Mouse (Mus musculus) kidney, postnatal 14 days (tissue): ENCODE measurements around the gene Apol7a.
A peak's percentile ranks its signal among the peaks of the same experiment; 100 is the strongest.
"Not testable (repeated sequence)": the region's sequence is repeated elsewhere in the genome, so short reads cannot be mapped to it uniquely, and the experiment has no call there.

ENCODE experiments used
- DNase-seq: peaks from one replicate; pipeline ENCODE4 v3.0.0; 2022; ENCODE audit warnings: mixed read lengths

The Apol7a gene

DNA sequence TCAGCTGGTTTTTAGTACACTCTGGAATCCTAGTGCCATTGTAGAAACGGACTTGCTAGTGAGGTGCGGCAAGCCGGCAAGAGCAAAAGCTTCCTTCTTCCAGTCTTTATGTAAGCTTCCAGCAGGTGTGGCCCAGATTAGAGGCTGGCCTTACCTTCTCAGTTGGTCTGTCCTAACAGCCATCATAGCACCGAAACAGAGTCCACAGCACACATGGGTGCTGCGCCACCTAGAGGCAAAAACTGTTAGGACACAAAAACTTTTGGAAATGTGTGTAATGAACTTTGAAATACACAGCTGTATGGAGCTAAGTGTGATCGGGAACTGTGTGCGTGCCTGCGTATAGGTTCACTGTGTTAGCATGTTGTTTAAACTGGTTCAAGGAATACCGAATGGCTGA, at the start of gene Apol7a:
Gene Apol7a, minus strand, starts transcription at position 84 of the 400 bp plus-strand sequence.
- not testable (repeated sequence) for DNase-seq

DNA sequence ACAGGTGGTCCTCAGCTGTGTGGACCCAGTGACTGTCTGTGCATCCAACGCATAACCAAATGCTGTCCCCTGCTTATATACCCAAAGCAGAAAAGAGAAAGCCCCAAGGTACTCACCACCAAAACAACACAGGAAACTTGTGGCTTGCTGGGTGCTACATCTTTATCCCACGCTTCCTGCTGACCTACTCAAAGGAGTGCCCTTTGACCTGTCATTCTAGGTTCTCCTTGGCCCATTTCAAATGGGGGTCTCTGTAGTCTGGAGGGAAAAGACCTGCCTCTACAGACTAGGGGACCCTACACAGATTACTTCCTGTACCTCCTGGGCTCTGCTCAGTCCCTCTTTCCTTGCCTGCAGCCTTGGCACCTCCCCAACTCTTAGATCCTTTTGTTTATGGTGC, 48.5 kb upstream of the Apol7a start, which contains the start of gene Apol7b:
Gene Apol7b, minus strand, starts transcription at position 101 of the 400 bp plus-strand sequence.
- DNase-seq = not testable (repeated sequence)

DNA sequence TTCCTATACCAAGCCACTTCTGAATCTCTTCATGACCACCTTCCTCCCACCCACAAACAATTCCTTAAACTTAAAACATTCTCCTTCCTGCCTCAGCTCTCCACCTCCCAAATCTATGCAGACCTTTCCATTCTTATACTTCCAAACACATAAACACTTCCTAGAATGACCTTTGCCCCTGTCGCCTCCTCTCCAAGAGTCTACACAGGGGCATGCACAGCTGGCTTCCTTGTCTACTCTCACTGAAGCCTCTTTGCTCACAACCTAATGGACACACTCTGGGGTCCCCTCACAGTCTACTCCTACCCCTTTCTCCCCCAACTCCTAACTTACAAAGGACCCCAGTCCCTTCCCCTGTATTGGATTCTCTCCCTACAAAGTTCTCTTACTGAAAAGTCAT, 46.8 kb upstream of the Apol7a start:
- not testable (repeated sequence) for DNase-seq

DNA sequence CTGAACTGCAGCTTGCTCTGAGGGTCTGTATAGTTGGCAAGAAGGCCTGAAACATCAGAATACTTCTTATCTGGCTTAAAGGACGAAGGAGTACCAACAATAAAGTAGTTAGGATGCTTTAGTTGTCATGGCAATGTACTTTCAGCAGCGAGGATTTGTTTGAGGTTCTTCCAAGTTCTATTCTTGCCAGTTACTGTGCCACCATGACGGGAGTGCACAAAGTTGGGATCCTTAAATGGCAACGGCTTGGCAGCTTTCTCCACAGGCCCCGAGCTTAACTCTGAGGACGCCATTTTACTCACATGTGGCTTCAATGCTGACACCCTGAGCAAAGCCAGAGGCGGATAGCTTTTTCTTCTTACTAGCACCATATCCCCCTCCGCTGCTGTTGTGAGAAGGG, 45.8 kb upstream of the Apol7a start:
- not testable (repeated sequence) for DNase-seq

DNA sequence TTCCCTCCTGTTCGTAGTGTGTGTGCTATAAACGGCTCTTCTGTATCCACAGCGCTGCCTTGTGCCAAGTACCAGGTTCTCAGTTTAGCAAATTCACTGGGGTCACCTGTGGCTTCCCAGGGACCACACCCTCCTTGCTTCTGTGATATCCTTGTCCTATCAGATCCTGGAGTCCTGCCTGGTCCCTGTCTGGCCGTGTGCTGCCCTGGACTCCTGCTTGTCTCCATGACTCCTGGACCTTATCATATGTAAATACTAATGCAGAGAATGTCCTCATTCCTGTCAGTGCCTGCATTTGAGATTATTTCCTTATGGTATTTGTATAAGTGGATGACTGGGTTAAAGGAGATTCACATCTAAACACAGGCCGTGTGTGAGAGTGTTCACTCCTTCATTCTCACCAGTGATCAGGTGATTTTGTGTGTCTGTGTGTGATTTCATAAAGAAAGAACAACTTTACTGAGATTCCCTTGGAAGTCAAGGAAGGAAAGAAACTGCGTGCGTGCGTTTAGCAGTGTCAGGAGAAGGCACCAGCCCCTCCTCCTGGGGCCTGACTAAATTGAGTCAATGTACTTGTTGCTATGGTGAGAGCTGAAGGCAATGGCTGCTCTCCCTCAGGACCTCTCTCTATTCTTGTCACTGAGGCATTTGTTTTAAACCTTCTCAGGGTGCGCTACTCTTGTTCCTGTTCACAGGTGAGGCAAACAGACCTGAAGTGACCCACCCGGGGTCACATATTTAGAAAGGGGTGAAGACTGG, 30.0 kb upstream of the Apol7a start:
- not testable (repeated sequence) for DNase-seq

DNA sequence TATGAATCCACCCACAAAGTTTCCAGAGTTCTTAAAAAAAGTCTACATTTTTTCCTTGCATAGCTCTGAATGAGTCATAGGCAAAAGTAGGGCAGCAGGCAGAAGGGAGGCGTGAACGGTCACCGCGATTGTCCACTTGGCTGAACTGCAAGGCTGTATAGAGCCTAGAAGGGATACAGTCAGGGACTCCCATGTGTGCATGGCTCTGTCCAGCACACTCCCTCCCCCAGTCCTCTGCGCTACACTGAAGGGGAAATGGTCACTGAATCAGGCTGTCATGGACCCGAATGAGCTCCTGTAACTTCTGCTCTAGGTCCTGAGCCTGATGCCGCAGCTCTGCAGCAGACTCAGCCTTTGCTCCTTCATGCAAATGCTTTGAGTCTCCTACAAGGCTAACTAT, 24.0 kb upstream of the Apol7a start:
- DNase-seq = peak; percentile 14

DNA sequence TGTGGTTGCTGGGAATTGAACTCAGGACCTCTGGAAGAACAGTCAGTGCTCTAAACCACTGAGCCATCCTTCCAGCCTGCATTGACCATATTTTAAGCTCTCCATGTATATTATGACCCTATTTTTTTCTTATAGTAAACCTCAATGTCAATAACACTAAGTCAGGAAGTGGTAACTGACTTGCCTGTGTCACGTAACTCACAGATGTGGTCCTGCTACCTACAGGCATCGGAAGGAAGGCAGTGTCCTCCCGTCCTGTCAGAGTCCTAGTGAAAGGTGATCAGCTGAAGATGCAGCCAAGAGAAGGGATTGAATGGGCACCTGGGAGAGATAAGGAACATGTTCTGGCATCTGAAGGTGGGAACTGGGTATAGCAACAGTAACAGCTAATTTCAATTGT, 20.7 kb upstream of the Apol7a start:
- not testable (repeated sequence) for DNase-seq

DNA sequence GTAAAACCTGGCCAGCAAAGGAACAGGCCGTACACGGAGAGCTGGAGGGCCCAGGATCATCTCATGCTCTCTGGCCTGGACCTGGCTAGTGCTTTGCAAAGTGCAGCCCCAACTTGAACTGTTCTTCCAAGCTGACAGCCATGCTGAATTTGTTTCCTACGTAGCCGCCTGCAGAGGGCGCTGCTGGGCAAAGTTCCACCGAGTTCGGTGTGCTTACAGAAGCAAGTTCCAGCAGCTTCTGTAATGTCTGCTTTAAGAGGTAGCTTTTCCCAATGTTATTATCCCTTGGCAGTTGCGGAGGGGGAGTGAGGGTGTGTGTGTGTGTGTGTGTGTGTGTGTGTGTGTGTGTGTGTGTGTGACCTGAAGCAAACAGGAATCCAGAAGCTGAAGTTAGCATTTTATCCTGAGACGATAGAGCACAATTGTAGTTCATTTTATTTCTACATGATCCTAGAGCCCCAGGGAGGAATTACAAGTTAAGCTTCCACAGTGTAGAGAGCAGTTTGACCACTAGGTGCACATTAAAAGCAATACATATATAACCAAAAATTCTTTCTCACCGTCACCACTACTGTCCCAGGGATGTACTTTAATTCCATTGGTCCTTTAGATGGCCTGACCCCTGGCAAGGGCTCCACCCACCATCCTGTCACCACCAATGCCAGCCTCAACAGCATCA, 17.9 kb upstream of the Apol7a start:
- DNase-seq = not testable (repeated sequence)

DNA sequence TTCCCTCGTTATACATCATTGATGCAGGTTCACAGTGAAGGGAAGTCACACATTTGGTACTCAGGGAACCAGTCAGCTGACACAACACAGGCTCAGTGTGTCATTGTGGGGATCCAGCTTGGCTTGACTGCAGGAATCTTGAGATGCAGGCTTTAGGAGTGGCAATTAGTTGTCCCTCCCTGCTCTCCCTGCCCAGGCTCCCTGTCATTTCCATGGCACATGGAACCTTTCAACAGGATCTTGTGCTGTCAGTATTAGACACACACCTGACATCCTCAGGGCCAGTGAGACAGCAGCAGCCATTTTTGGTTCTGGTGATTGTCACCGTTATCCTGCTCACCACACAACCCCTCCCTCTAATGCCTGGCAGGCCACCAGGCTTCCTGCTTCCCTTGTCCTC, 16.7 kb upstream of the Apol7a start:
- DNase-seq = not testable (repeated sequence)

DNA sequence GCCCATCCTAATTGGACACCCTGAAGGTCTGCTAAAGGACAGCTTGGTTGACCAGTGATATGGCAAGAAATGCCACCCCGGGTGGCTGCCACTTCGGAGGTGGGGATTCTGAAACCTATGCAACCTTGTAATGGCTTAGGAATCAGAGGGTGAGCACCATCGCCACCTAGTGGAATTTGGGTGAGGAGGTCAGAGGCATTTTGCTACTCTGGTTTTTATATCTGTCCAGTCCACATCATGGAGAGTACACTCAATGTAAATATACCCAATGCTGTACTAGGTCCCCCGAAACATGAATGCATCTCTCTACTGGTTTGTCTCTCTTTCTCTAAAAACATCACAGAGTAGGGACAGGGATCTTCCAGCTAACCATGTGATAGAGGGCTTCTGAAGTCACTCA, 13.8 kb upstream of the Apol7a start:
- DNase-seq = not testable (repeated sequence)

DNA sequence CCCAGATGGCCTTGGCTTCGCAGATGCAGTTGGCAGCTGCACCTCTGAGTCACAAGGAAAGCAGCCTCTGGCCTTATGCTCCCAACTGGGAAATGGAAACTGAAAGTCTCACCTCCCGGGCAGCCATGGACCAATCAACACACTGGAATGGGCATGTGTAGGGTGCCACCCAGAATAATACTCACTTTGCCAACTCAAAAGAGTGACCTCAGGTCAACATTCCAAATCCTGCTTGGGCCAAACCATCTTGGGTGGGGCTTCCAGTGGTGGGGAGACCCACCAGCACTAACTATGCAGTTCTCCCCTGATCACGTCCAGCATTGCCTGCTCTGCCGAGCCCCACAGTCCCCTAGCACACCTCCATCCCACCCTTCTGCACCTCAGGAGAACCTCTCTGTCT, 12.1 kb upstream of the Apol7a start, which contains the start of gene Apol9a:
Gene Apol9a, minus strand, starts transcription at position 101 of the 400 bp plus-strand sequence.
- not testable (repeated sequence) for DNase-seq

DNA sequence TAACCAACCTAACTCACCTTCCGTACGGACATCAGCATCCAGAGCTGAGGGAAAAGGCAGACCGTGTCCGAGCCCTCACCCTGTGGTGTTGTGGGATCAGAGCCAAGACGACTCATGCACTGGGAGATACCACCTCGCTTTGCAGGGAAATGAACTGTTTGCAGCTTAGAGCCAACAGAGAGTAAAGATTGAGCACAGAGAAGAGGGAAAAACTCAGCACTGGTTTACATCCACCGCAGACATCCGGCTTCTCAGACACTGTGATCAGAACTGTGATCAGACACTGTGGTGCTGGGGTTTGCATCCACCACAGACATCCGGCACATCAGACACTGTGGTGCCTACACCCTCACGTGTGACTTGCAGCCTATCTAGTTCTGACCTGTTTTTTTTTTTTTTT, 7.5 kb upstream of the Apol7a start:
- DNase-seq = not testable (repeated sequence)

DNA sequence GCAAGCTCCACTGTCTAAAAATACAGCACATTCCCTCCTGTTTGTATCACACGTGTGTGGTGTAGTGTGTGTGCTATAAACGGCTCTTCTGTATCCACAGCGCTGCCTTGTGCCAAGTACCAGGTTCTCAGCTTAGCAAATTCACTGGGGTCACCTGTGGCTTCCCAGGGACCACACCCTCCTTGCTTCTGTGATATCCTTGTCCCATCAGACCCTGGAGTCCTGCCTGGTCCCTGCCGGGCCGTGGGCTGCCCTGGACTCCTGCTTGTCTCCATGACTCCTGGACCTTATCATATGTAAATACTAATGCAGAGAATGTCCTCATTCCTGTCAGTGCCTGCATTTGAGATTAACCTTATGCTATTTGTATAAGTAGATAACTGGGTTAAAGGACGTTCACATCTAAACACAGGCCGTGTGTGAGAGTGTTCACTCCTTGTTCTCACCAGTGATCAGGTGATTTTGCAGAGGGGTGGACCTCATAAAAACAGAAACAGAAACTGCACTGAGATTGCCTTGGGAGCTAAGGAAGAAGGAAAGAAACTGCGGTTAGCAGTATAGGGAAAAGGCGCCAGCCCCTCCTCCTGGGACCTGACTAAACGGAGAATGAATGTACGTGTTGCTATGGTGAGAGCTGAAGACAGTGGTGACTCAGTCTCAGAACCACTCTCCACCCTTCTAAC, 1.3 kb downstream of the Apol7a start:
- not testable (repeated sequence) for DNase-seq

DNA sequence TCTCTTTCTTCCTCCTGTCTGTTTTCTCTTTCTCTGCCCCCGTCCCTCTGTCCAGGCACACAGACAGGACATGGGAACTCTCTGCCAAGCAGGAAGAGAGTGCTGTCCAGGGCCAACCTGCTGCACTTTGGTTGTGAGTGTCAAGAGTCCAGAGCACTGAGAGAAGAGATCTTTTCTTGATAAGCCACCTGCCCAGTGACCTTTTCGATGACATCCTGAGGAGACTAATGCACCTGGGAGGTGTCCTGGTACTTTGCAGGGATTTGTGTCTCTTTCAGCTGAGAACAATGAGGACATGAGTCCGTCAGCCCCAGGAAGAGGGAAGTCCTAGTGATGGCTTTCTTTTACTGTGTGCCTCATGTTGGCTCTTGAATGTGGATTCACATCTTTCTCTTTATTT, 5.1 kb downstream of the Apol7a start:
- DNase-seq = not testable (repeated sequence)

DNA sequence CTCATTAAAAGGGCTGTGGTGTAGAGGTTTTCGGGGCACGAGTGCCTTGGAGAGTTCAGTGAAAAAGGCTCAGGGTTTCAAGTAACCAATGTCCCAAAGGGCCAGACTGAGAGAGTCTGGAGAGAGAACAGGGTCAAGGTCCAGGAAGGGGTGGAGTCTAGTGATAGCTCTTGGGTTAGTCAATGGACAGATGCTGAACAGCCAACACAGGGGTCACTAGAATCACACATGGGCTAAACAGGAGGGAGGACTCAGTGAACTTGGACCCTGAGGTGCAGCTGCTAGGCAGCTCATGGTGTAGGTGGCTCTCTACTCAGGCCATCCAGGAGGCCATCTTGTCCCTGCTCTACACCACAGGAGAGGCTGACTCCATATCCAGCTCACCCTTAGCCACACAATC, 11.4 kb downstream of the Apol7a start:
- DNase-seq = no peak

DNA sequence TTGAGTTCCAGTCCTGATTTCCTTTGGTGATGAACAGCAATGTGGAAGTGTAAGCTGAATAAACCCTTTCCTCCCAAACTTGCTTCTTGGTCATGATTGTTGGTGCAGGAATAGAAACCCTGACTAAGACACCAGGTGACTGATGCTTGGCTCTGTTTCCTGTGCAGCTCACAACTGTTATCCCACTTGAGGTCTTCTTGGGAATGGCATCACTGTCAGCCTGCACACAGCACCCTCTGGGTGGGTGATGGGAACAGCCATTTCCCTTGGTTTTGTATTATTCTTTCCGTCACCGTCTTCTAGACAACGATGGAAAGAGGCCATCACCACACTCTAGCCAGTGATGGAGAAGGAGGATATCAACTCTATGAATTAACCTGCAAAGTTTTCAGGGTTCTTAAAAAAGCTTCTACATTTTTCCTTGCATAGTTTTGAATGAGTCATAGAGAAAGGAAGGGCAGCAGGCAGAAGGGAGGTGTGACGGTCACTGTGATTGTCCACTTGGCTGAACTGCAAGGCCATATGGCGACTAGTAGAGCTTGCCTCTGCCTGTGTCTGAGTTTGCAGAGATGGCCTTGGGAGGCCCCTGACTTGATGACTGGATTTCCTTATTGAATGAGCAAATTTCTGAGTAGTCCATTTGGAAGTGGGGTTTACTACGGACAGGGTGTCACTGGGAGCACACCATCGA, 14.4 kb downstream of the Apol7a start:
- no peak for DNase-seq

DNA sequence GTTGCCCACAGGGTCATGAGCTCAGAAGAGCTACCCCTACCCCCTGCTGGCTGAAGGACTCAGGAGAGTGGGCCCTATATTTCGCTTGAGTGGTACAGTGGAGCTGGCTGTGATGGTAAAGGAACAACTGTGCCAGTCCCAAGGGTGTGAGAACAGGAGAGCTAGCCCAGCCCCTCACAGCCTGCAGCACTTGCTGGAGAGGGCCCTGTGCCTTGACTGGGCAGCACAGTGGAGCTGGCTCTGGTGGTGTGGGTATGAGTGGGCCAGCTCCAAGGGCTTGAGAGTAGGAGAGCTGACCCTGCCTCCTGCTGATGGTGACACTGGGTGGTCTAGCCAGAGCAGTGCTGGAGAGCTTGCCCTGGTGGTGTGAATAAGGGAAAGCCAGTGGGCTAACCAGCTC, 16.0 kb downstream of the Apol7a start:
- no peak for DNase-seq

DNA sequence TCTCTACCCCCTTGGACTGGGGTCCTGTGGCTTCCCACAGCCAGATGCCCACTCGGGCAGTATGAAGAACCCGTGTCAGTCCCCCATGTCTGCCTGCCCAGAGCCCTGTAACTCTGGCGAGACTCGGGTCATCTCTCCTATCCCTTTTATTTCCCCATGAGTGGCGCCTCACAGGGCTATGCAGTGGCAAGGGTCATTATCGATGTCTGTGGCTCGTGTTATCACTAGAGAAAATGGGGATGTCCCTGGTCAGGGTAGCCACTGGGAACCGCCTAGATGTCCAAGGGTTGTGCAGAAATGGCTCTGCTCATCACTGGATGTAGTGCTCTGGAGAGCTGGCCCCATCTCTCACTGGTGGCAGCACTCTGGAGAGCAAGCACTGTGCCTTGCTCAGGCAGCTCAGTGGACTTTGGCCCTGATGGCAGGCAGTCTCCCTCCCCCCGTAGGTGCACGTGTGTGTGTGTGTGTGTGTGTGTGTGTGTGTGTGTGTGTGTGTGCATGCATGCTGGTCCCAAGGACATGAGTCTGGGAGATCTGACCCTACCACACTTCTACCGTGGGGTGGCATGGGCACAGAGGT, 16.5 kb downstream of the Apol7a start:
- no peak for DNase-seq

DNA sequence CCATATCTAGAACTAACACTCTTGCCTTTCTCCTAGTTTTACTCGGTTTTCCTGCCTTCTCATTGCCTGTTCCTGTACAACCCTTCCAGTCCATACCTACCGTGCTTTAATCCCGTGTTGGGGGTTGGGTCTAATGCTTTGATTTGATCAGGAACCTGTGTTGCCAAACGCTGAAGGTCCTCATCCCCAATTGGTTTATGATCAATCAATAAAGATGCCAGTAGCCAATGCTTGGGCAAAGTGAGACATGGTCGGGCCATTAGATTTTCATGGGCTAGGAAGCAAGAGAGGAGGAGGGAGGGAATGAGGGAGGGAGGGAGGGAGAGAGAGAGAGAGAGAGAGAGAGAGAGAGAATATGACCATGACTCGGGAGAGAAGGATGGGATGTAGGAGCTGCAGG, 17.4 kb downstream of the Apol7a start:
- DNase-seq = no peak

DNA sequence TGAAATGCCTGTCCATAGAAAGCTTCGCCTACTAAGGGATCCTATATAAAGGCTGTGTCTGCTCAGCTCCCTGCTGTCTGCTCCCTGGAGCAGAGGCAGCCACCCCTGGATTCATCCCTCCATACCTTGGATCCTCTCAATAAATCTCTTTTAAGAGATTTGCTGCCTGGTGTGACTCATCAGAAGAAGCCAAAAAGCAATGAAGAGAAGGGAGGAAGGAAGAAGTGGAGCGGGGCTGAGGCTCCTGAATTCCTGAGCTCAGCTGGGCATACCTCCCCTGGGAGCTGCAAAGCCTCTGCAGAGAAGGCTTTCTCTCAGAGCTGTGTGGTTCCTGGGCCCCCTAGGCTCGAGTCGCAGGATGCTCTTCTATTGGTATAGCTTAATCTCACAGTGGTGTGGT, 19.0 kb downstream of the Apol7a start:
- DNase-seq = no peak

DNA sequence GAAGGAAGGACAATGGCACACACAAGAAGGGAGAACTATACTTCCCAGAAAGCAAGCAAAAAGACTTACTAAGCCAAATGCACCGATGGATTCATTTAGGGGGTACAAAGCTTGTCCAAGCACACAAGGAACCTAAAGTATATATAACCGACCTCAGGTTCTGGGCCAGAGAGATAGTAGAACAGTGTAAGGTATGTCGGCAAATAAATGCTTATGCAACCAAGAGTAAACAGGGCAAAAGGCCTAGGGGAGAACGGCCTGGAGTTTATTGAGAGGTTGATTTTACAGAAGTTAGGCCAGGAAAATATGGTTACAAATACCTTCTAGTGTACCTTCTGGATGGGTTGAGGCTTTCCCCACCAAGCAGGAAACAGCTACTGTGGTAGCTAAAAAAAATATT, 21.5 kb downstream of the Apol7a start:
- DNase-seq = no peak

DNA sequence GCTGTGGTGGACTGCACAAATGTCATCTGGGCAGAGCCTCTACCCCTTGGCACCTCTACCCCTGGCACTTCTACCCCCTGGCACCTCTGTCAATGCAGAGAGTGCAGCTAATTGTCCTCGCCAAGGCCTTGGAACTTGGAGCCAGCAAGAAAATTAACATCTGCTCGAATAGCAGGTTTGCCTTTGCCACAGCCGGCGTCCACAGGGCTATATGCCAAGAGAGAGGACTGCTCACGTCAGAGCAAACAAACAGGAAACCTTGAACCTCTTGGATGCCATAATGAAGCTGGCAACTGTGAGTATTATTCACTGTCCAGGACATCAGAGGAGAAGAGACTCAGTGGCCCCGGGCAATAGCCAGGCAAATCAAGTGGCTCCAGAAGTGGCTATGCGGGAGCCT, 22.0 kb downstream of the Apol7a start:
- DNase-seq = no peak

DNA sequence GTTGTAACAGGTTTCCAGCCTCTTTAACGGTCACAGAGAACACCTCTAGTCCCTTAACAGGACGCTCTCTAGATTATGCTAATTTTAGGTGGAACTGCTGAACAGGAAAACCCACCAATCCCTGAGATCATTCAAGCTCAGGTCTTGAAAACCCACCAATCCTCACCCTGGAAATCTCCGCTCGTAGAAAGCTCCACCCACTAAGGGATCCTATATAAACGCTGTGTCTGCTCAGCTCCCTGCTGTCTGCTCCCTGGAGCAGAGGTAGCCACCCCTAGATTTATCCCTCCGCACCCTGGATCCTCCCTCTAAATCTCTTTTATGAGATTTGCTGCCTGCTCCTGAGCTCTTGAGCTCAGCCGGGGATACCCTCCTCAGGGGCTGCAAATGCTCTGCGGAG, 28.3 kb downstream of the Apol7a start:
- DNase-seq = no peak
